Mouse (Mus musculus) lung, postnatal 0 days (tissue): ENCODE measurements around the gene Slc15a5.

Experiments
- CTCF ChIP-seq: IDR thresholded peaks from 2 replicates; pipeline ENCODE4 v1.5.1; 2016; ENCODE audit warnings: antibody characterized with exemption, mild to moderate bottlenecking
- EP300 ChIP-seq: IDR thresholded peaks from 2 replicates; pipeline ENCODE4 v1.6.1; 2016; ENCODE audit warnings: antibody characterized with exemption, mild to moderate bottlenecking, control low read depth

DNA sequence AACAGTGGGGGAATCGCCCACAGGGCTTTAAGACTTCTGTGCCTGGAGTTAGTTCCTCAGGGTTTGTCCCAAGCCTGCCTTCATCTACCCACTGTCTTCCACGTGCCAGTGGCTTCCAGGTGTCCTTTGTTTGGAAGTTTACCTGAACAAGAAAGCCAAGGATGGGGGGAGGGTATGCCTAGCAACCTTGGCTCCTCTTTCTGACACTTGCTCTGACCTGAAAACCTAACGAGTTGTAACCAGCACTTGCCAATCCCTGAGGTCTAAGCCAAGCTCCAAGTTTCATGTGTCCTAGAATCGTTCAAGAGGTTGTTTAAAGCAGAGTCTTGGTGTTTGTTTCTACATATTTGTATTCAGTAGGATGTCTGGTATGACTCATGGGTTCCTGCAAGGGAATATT is 116.9 kb downstream of the Slc15a5 start:
- TF ChIP-seq EP300: no peak
- TF ChIP-seq CTCF: no peak
